Mouse (Mus musculus) stomach, embryonic 14.5 days (tissue): Measurements from ENCODE around the gene Mob3a. TPM values are rescaled to one million over a fixed set of nuclear protein-coding genes. Genes with fewer than 3 reads are reported as not detected.
A peak's percentile ranks its signal among the peaks of the same experiment; 100 is the strongest.

Source experiments
- ATAC-seq: fragments of 200-750 bp; cut with Nextera tagmentation; 2 replicates; pipeline ENCODE4 v1.8.0; 2017; ENCODE audit warnings: low read depth, moderate TSS enrichment; ENCODE audit not compliant: insufficient number of reproducible peaks, insufficient read depth, low FRiP score
- H3K27ac ChIP-seq: fragments of 300-500 bp; sonication (generic); 2 replicates; pipeline ENCODE4 v1.5.1; 2014; ENCODE audit warnings: mild to moderate bottlenecking, low read length, moderate library complexity, mixed read lengths
- H3K27me3 ChIP-seq: fragments of 300-500 bp; sonication (generic); 2 replicates; pipeline ENCODE4 v1.6.1; 2014; ENCODE audit warnings: low read length, control low read depth, mixed read lengths; ENCODE audit not compliant: control insufficient read depth, insufficient read depth
- H3K36me3 ChIP-seq: fragments of 300-500 bp; sonication (generic); 2 replicates; pipeline ENCODE4 v1.6.1; 2014; ENCODE audit warnings: mild to moderate bottlenecking, control low read depth, low read length, moderate library complexity, mixed read lengths; ENCODE audit not compliant: control insufficient read depth, insufficient read depth
- H3K4me1 ChIP-seq: fragments of 300-500 bp; sonication (generic); 2 replicates; pipeline ENCODE4 v1.6.1; 2014; ENCODE audit warnings: low read length, control low read depth, mixed read lengths; ENCODE audit not compliant: control insufficient read depth, insufficient read depth
- H3K4me2 ChIP-seq: fragments of 300-500 bp; sonication (generic); replicated peaks from 2 replicates; pipeline ENCODE4 v1.6.1; 2014; ENCODE audit warnings: low read depth, low read length, control low read depth
- H3K4me3 ChIP-seq: fragments of 300-500 bp; sonication (generic); 2 replicates; pipeline ENCODE4 v1.5.1; 2014; ENCODE audit warnings: low read depth, low read length, control low read depth
- H3K9ac ChIP-seq: fragments of 300-500 bp; sonication (generic); replicated peaks from 2 replicates; pipeline ENCODE4 v1.6.1; 2014; ENCODE audit warnings: low read depth, mild to moderate bottlenecking, control low read depth, low read length, moderate library complexity, mixed read lengths
- H3K9me3 ChIP-seq: fragments of 300-500 bp; sonication (generic); 2 replicates; pipeline ENCODE4 v1.6.1; 2016; ENCODE audit warnings: low read depth, low read length, control low read depth; ENCODE audit not compliant: control insufficient read depth
- WGBS: fragments of 180-500 bp; shearing (Covaris S2); extraction: QIAGEN DNeasy Blood & Tissue Kit; methylation state at CpG from one replicate; pipeline ENCODE4 v1.1.7; 2014; 5-methylcytosine and 5-hydroxymethylcytosine counted together
- polyA plus RNA-seq: library from polyadenylated mRNA; unstranded; fragments of >200 nt; fragmentation: Nextera tagmentation; extraction: Ambion mirVana; gene quantifications from 2 replicates; pipeline ENCODE4 v1.2.1, GENCODE M21; 2014

Gene Mob3a
- polyA plus RNA-seq, 1 experiment from 2014 or later: 47.9 TPM

- Histone ChIP-seq H3K4me2 (peak overlapping the region; percentile 89), H3K36me3 (peaks cover 35% of the 10 kb centered on the region), H3K4me3 (peak overlapping the region; percentile 97; the same call in 1 of the 2 replicates), H3K27ac (no peak overlapping the region), H3K27me3 (no peaks in the 10 kb centered on the region), H3K9ac (peak overlapping the region; percentile 11; the same call in 1 of the 2 replicates), H3K9me3 (no peaks in the 10 kb centered on the region), H3K4me1 (peaks cover 39% of the 10 kb centered on the region)
- ATAC-seq: no peak
- 85% methylated on average over 3 of the region's 3 CpGs for WGBS
These were observed 28.1 kb downstream of the Mob3a start for GRCm38 (mm10) chr10:80673690-80674089.

- H3K4me1 ChIP-seq: peaks cover 23% of the 10 kb centered on the region; the same call in 1 of the 2 replicates
- 81% methylated on average over 11 of the region's 11 CpGs for WGBS
- no peak overlapping the region for H3K27ac ChIP-seq
- no peak overlapping the region for H3K9ac ChIP-seq
- no peak overlapping the region for H3K4me2 ChIP-seq
- no peak overlapping the region for H3K4me3 ChIP-seq
- ATAC-seq: no peak
- no peaks in the 10 kb centered on the region for H3K9me3 ChIP-seq
- no peaks in the 10 kb centered on the region for H3K27me3 ChIP-seq
- peaks cover 50% of the 10 kb centered on the region for H3K36me3 ChIP-seq
These were observed 29.7 kb downstream of the Mob3a start for GRCm38 (mm10) chr10:80671936-80672690.

GRCm38 (mm10) chr10:80671251-80671650 is 30.5 kb downstream of the Mob3a start:
- Histone ChIP-seq H3K27me3 (no peaks in the 10 kb centered on the region), H3K4me2 (no peak overlapping the region), H3K4me1 (peaks cover 23% of the 10 kb centered on the region; the same call in 1 of the 2 replicates), H3K9ac (no peak overlapping the region), H3K36me3 (peaks cover 59% of the 10 kb centered on the region), H3K4me3 (no peak overlapping the region), H3K9me3 (no peaks in the 10 kb centered on the region), H3K27ac (no peak overlapping the region)
- 87% methylated on average over 4 of the region's 4 CpGs for WGBS
- no peak for ATAC-seq

GRCm38 (mm10) chr10:80670531-80670930 is 31.2 kb downstream of the Mob3a start:
- H3K27me3 ChIP-seq: no peaks in the 10 kb centered on the region
- no peak for ATAC-seq
- no peak overlapping the region for H3K4me2 ChIP-seq
- no peak overlapping the region for H3K9ac ChIP-seq
- no peak overlapping the region for H3K4me3 ChIP-seq
- WGBS: 89% methylated on average over 2 of the region's 2 CpGs
- H3K27ac ChIP-seq: no peak overlapping the region
- H3K4me1 ChIP-seq: peaks cover 30% of the 10 kb centered on the region
- no peaks in the 10 kb centered on the region for H3K9me3 ChIP-seq
- H3K36me3 ChIP-seq: peaks cover 62% of the 10 kb centered on the region

GRCm38 (mm10) chr10:80669737-80670485 is 31.9 kb downstream of the Mob3a start:
- Histone ChIP-seq H3K4me1 (peaks cover 33% of the 10 kb centered on the region), H3K36me3 (peaks cover 62% of the 10 kb centered on the region), H3K9ac (no peak overlapping the region), H3K27ac (no peak overlapping the region), H3K9me3 (no peaks in the 10 kb centered on the region), H3K4me3 (no peak overlapping the region), H3K4me2 (no peak overlapping the region), H3K27me3 (no peaks in the 10 kb centered on the region)
- ATAC-seq: no peak
- WGBS: 98% methylated on average over 7 of the region's 7 CpGs

- no peak for ATAC-seq
- H3K27ac ChIP-seq: no peak overlapping the region
- H3K27me3 ChIP-seq: no peaks in the 10 kb centered on the region
- H3K36me3 ChIP-seq: peaks cover 61% of the 10 kb centered on the region
- no peak overlapping the region for H3K4me2 ChIP-seq
- WGBS: 89% methylated on average over 12 of the region's 12 CpGs
- H3K4me1 ChIP-seq: peaks cover 30% of the 10 kb centered on the region
- no peak overlapping the region for H3K9ac ChIP-seq
- no peaks in the 10 kb centered on the region for H3K9me3 ChIP-seq
- H3K4me3 ChIP-seq: no peak overlapping the region
These were observed 32.8 kb downstream of the Mob3a start for GRCm38 (mm10) chr10:80669018-80669417.

GRCm38 (mm10) chr10:80668614-80669013 is 33.2 kb downstream of the Mob3a start:
- Histone ChIP-seq H3K4me1 (peaks cover 26% of the 10 kb centered on the region), H3K9me3 (no peaks in the 10 kb centered on the region), H3K4me2 (no peak overlapping the region), H3K36me3 (peaks cover 57% of the 10 kb centered on the region), H3K9ac (no peak overlapping the region), H3K27me3 (no peaks in the 10 kb centered on the region), H3K27ac (no peak overlapping the region), H3K4me3 (no peak overlapping the region)
- no peak for ATAC-seq
- WGBS: 79% methylated on average over 11 of the region's 11 CpGs

- H3K36me3 ChIP-seq: peaks cover 55% of the 10 kb centered on the region
- H3K9me3 ChIP-seq: no peaks in the 10 kb centered on the region
- H3K27ac ChIP-seq: no peak overlapping the region
These were observed 34.9 kb downstream of the Mob3a start for GRCm38 (mm10) chr10:80666837-80667412.

More at GRCm38 (mm10) chr10:80666837-80667412, 34.9 kb downstream of the Mob3a start:
- no peak overlapping the region for H3K4me2 ChIP-seq
- 81% methylated on average over 19 of the region's 19 CpGs for WGBS
- H3K9ac ChIP-seq: no peak overlapping the region
- no peak for ATAC-seq
- H3K27me3 ChIP-seq: no peaks in the 10 kb centered on the region
- H3K4me3 ChIP-seq: no peak overlapping the region
- H3K4me1 ChIP-seq: peaks cover 26% of the 10 kb centered on the region
